Mouse (Mus musculus) ES-E14 (cell line): ENCODE results near the gene Cep128. TPM values are rescaled to one million over a fixed set of nuclear protein-coding genes. Genes with fewer than 3 reads are reported as not detected.

ENCODE experiments used
- DNase-seq: peaks from one replicate; pipeline ENCODE4 v3.0.0-alpha.2; 2013; ENCODE audit warnings: low read depth, low spot score
- H3K27ac ChIP-seq: 2 replicates; pipeline ENCODE4 v1.5.1; 2012; ENCODE audit warnings: low read depth, mild to moderate bottlenecking, low read length, moderate library complexity, mixed read lengths; ENCODE audit not compliant: poor library complexity, insufficient read depth, severe bottlenecking
- H3K36me3 ChIP-seq: 2 replicates; pipeline ENCODE4 v1.6.1; 2012; ENCODE audit warnings: mild to moderate bottlenecking, low read length, moderate library complexity, mixed read lengths; ENCODE audit not compliant: control insufficient read depth, poor library complexity, insufficient read depth, severe bottlenecking
- H3K4me1 ChIP-seq, 2 experiments: fragments of 150-350 bp in 1 of 2; sonication (generic) in 1 of 2; 2 replicates each; pipeline ENCODE4 v1.6.1; 2012; ENCODE audit warnings: low read length in 2 of 2, mild to moderate bottlenecking in 1 of 2, mixed read lengths in 1 of 2; ENCODE audit not compliant: control insufficient read depth in 2 of 2, insufficient read depth in 2 of 2, poor library complexity in 1 of 2
- H3K4me3 ChIP-seq, 2 experiments: fragments of 150-350 bp in 1 of 2; sonication (generic) in 1 of 2; 2 replicates each; pipeline ENCODE4 v1.5.1; 2012; ENCODE audit warnings: low read length in 2 of 2, low read depth in 1 of 2, mild to moderate bottlenecking in 1 of 2, mixed read lengths in 1 of 2; ENCODE audit not compliant: insufficient read depth in 1 of 2, poor library complexity in 1 of 2, severe bottlenecking in 1 of 2
- H3K9ac ChIP-seq: 2 replicates; pipeline ENCODE4 v1.6.1; 2012; ENCODE audit warnings: low read depth, mild to moderate bottlenecking, low read length, mixed read lengths; ENCODE audit not compliant: poor library complexity, insufficient read depth, severe bottlenecking
- H3K9me3 ChIP-seq: fragments of 150-350 bp; sonication (generic); 2 replicates; pipeline ENCODE4 v1.6.1; 2012; ENCODE audit warnings: low read depth, mild to moderate bottlenecking, low read length; ENCODE audit not compliant: control insufficient read depth, insufficient read depth
- CHD2 ChIP-seq: IDR thresholded peaks from 2 replicates; pipeline ENCODE4 v1.6.1; 2014; ENCODE audit warnings: mild to moderate bottlenecking, low read depth, low read length, inconsistent platforms
- HCFC1 ChIP-seq: IDR thresholded peaks from 2 replicates; pipeline ENCODE4 v1.6.1; 2012; ENCODE audit warnings: low read length, inconsistent platforms, borderline replicate concordance; ENCODE audit not compliant: insufficient read depth
- MAFK ChIP-seq: IDR thresholded peaks from 2 replicates; pipeline ENCODE4 v1.6.1; 2014; ENCODE audit warnings: mild to moderate bottlenecking, low read depth, low read length, inconsistent platforms; ENCODE audit not compliant: insufficient read depth
- ZC3H11A ChIP-seq: IDR thresholded peaks from 2 replicates; pipeline ENCODE4 v1.6.1; 2012; ENCODE audit warnings: low read depth, mild to moderate bottlenecking, inconsistent platforms, low read length, borderline replicate concordance
- ZNF384 ChIP-seq: IDR thresholded peaks from 2 replicates; pipeline ENCODE4 v1.6.1; 2012; ENCODE audit warnings: low read depth, low read length, inconsistent platforms
- in situ Hi-C, 2 experiments: fragments of 600-800 bp; cut with MboI; formaldehyde crosslinking; loops; one replicate each; pipeline ENCODE4 v1.15.1; 2025; ENCODE audit warnings: low sequenced_read_pairs in 2 of 2, inconsistent platforms in 1 of 2; ENCODE audit not compliant: unreplicated experiment in 2 of 2
- total RNA-seq: library from RNA; depleted of rRNA; stranded (reverse); fragments of 300-350 nt; gene quantifications from 2 replicates; pipeline ENCODE4 v1.2.3, GENCODE M21; 2012

Cep128 gene
- total RNA-seq, 1 experiment = 10.1 TPM

DNA sequence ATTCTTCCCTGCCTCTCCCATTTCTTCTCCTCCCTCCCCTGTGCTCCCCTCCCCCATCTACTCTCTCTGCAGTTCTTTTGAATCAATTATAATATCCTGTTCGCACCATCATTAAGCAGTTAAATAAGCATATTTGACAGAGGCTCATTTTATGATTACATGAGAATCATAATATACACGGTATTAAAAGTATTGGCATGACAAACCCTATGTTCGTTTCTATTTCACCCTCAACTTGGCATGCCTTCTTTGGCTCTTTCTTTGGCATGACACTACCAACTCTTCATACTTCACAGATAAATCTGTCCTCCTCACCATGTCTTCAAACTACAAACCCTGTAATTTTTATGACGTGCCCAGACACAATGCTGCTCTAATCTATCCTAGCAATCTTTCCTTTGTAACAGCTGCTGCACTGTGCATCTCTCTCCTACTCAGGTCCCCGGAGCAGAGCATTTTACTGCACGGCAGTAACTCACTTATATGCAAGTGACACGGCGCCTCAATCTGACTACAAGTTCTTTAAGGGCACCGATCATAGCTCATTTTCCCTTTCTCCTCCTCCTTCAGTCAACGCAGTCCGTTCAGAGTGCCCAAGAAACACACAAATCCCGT lies 324.4 kb downstream of the Cep128 start:
- no peaks in the 10 kb centered on the region for H3K4me1 ChIP-seq
- H3K4me3 ChIP-seq = no peak overlapping the region
- DNase-seq = no peak
- H3K9me3 ChIP-seq = no peaks in the 10 kb centered on the region
- in situ Hi-C loops = no loop called here
- no peaks in the 10 kb centered on the region for H3K36me3 ChIP-seq
- TF ChIP-seq CHD2 = no peak
- no peak overlapping the region for H3K27ac ChIP-seq
- no peak overlapping the region for H3K9ac ChIP-seq

DNA sequence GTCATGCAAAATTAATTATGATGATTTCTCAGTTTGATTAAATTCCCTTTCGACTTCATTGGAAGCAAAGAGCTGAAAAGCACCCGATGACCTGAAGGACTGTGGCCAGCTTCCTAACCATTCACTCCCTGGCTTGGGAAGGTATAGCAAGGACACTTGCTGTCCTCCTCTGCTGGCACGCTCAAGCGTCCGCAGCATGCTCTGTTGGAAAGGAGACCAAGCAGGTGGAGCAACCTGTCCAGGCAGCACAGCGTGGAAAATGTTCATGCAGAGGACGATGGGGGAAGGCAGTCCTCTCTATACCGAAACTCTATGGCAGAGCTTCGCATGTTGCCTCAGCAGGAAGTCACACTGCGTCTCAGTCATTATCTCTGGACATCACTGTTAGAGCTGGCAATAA lies 327.3 kb downstream of the Cep128 start:
- TF ChIP-seq CHD2 = no peak
- no peak for TF ChIP-seq HCFC1
- no peak for TF ChIP-seq ZC3H11A
- TF ChIP-seq ZNF384 = no peak
- TF ChIP-seq MAFK = no peak
- Histone ChIP-seq H3K9me3 (no peaks in the 10 kb centered on the region), H3K36me3 (no peaks in the 10 kb centered on the region), H3K9ac (no peak overlapping the region), H3K4me1 (no peaks in the 10 kb centered on the region), H3K4me3 (no peak overlapping the region), H3K27ac (no peak overlapping the region)
- no peak for DNase-seq
- in situ Hi-C loops = no loop called here

DNA sequence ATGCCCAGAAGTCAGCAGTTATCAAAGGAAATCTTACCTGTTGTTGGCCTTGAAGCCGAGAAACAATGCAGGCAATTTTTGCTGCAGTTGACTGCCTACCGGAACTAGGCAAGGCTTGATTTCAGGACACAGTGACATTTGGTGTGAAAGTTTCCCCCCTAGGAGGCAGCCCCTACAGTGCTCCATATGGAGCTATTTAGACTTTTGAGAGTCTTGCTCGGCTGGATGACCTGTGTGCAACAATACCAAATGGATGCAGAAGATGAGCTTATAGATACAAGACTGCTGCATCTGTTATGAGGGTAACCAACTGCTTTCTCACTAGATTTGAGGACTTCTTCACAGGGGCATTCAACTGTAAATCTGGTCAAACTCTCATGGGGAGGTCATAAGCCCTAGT lies 331.9 kb downstream of the Cep128 start:
- H3K4me3 ChIP-seq = no peak overlapping the region
- in situ Hi-C loops = no loop called here

DNA sequence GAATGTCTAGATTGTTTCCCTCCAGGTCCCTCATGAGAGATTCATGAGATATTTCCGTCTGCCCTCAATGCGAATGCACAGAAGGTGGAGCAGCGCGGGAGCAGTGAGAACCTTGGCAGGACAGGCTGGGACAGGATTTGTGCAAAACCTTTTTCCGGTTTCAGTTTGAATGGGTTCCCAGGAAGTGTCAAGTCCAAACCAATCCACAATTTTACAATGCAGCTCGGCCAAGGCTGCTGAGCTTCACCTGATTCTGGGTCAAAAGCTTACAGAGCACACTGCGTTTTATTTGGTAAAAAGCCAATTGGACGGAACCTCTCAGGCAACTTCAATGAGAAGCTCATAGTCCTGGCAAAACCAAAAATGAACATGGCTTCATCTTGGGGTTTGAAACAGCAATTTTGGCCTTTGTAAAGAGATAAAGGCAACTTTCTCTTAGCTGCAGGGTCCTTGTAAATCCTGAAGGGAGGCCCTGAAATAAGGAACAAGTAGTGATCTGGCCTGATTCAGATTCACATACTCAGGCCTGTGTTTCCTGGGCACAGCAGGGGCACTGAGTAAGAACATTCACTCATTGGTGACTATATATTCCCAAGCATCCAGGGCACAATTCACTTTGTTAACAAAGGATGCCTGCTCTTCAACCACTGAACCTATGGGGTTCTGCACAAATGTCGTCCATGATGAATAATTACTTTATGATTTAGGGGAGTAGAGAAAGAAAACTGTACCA lies 333.4 kb downstream of the Cep128 start:
- no peaks in the 10 kb centered on the region for H3K4me1 ChIP-seq
- H3K4me3 ChIP-seq = no peak overlapping the region
- in situ Hi-C loops = no loop called here
- H3K9ac ChIP-seq = no peak overlapping the region
- DNase-seq = no peak
- H3K27ac ChIP-seq = no peak overlapping the region
- no peak for TF ChIP-seq CHD2
- no peak for TF ChIP-seq HCFC1
- no peak for TF ChIP-seq ZC3H11A
- TF ChIP-seq MAFK = no peak
- TF ChIP-seq ZNF384 = no peak
- no peaks in the 10 kb centered on the region for H3K36me3 ChIP-seq
- no peaks in the 10 kb centered on the region for H3K9me3 ChIP-seq

More for the DNA sequence above, 331.9 kb downstream of the Cep128 start:
- DNase-seq = no peak
- H3K4me1 ChIP-seq = no peaks in the 10 kb centered on the region
- no peaks in the 10 kb centered on the region for H3K9me3 ChIP-seq
- H3K9ac ChIP-seq = no peak overlapping the region
- H3K27ac ChIP-seq = no peak overlapping the region
- TF ChIP-seq HCFC1 (no peak), MAFK (no peak), CHD2 (no peak), ZNF384 (no peak), ZC3H11A (no peak)
- H3K36me3 ChIP-seq = no peaks in the 10 kb centered on the region

DNA sequence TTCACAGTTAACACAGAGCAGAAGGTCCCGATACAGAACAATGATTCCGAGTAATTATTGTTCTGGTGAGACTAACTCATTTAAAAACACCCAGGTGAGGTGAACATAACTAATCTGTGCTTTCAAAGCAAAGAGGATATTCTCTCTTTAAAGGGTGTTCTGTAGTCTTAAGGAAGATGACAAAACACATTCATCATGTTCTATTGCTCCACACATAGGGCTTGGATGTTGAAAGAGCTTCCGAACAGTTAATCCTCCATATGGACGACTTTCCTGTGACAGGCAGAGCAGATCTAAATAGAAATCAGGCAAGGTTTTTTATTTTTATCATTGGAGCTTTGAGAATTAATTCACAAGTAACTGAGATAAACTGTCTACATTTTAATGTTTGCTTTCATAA lies 342.8 kb downstream of the Cep128 start:
- H3K9me3 ChIP-seq = no peaks in the 10 kb centered on the region
- H3K27ac ChIP-seq = no peak overlapping the region
- H3K36me3 ChIP-seq = no peaks in the 10 kb centered on the region
- TF ChIP-seq MAFK (no peak), CHD2 (no peak), ZC3H11A (no peak), HCFC1 (no peak), ZNF384 (no peak)
- no peak overlapping the region for H3K9ac ChIP-seq
- no peak overlapping the region for H3K4me3 ChIP-seq
- in situ Hi-C loops = no loop called here
- no peak for DNase-seq
- H3K4me1 ChIP-seq = no peaks in the 10 kb centered on the region
